Mouse (Mus musculus) regulatory T cell (primary cell): Measurements from ENCODE around the gene Dennd4a.

Experiments
- in situ Hi-C: fragments of 300-600 bp; cut with MboI, MseI; formaldehyde crosslinking; loops from one replicate; pipeline ENCODE4 v1.15.1; 2025; ENCODE audit warnings: high pct_unique_total_duplicates

Dennd4a gene

DNA sequence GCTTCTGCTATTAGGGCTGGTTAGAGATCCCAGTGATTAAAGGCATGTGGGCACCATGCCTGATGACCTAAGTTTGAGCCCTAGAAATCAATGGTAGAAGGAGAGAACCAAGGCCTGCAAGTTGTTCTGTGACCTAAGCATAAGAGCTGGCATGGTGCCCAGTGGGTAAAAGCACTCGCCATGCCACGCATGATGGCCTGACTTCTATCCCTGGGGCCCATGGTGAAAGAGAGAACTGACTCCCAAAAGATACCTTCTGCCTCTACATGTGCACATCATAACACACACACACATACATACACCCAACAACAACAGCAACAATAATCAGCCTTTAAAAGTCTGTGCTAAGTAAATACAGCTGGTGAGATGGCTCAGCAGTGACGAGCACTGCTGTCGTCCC, 102.3 kb downstream of the Dennd4a start:
- in situ Hi-C loops = no loop called here

DNA sequence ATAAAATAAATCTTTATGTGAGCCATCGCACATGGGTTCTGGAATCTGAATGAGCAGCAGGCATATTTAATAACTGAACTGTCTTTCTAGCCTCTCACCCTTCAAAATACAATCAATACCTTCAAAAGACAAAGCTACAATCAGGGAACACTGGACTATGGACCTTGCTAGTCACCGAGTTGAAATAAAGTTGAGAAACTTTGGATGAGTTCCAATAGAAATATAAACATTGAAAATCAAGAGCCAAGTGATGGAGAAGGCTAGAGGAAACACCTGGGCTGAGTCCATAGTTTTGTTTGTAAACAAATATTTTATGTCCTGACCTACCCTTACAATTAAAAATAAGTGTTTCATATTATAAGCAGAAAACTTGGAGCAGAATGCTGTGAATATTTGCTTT, 102.8 kb downstream of the Dennd4a start:
- in situ Hi-C loops = no loop called here

DNA sequence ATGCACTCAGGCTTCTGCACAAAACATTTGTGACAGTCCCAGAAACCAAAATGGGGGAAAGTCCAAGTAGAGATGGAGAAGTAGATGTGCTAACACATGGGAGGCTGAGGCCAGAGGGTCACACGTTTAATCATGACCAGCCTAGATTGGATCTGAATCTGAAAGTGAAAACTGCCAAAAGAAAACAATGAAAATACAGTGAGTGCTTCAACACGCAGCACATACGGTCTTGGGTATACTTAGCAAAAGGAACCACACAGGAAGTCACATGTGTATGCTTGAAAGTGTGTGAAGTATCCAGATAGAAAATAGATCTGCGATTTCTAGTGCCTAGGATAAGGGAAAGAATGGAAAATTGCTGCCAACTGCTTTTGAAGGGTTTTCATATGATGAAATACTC, 103.5 kb downstream of the Dennd4a start:
- in situ Hi-C loops = no loop called here

DNA sequence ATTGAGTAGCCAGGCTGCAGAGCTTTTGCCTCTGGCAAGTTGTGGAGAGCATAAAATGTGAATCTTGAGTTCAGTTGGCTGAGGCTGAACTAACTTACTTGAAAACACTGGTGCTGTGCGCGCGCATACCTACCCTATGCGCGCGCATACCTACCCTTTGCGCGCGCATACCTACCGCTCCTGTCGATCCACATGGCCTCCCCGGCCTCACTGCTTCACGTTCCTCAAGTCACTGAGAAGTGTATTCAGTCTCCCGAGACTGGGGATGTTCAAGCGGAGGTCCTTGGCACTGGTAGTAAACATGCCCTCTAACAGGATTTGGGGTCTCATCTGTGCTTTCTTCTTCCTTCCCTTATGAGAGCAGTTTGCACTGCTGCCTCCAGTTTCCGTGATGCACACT, 107.4 kb downstream of the Dennd4a start:
- in situ Hi-C loops = no loop called here

DNA sequence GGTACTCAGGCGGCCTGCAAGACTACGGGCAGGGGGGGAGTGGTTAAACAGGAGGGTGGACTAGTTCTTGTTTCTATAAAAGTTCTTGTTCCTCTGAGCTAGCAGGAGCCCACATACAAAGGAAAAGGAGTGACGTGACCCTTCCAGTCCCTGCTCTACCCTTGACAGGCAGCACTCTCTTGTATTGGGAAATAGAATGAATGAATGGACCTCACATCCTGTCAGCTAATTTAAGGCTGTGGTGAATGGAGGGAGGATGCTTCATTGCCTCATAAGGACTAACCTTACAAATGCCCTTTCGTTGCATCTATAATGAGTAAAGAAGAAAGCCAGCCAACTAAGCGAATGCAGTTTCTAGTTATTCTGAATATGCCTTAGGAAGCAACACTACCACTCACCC, 114.6 kb downstream of the Dennd4a start:
- in situ Hi-C loops = no loop called here

DNA sequence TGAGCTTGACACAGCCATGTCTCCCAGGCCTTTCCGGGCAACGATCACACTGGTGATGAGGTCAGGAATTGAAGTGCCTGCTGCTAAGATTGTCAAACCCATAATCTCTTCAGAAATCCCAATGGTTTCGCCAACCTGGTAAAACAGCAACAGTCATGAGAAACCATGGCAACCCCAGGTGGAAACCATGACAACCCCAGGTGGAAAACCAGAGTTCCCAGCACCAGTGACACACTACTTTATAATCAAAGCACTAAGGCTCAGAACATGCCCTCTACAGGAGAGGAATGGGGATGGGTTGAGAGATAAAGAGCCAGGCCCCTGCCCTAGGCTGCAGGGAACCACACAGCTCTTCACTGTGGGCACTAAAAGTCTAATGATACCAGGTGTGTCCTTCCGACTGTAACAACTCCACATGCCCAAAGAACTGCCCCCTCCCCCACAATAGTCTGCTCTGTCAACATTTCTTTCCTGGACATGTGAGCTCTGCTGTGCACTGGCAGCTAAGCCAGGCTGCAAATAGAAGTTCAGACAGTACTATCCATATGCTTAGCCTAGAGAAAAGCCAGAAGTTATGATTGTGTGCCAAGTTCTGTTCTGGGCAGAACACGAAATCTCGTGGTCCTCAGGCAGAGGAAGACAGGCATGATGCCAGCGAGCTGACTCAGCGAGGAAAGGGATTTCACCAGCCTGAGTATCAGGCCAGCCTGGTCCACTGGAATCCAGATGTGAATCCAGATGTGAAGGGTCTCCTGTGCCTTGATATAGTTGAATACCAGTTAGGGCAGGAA, 115.3 kb downstream of the Dennd4a start:
- in situ Hi-C loops = no loop called here

DNA sequence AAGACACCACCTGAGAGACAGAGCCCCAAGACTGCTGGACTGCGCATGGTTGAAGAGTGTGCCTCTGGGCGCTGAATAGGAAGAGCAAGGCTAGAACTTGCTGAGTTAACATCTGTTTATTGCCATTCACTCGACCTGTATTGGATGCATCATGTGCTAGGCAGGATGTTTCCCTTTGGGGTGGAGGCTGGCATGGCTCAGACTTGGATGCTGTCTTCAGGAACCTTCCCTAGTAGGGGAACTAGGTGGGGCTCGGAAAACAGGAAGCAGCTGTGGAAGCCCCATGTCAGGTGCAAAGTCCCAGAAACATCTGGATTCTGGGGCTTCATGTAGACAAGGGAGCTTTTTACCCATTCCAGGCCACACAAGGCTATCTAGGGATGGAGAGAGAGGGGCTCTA, 119.1 kb downstream of the Dennd4a start:
- in situ Hi-C loops = no loop called here

DNA sequence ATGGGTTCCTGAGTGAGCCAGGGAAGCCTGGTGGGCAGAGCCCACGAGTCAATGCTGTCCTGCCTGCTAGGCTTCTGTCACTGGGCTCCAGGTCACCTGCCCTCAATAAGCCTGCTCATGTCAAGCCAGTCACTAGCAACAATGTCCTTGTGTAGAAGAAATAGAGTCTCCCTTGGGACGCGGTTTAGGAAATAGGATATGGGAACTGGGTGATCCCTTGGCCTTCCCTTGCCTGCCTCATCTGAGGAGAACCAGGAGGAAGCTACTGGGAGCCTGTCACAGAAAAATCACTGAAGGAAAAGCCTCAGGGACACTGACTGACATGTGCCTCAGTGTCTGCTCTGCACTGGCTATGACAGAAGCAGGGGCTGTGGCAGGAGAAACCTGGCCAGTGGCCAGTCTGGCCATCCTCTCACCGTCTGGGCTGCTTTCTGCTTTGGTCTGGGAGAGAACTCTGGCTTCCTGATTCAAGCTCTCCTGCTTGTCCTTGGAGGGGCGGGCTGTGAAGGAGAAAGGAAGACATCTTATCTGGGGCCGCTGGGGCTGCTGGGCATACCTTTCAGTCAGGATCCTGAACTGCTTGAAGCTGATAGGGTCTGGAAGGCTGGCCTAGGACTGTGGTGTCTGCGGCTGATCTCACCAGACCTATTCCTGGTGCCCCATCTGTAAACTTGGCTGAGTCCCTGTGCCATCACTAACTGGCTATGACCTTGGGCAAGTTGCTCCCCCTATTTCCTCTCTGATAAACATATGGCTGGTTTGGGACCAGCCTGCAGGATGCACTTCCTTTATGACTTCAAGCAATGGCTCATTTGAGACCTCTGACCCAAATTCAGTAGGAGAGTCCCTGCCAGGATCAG, 120.8 kb downstream of the Dennd4a start:
- in situ Hi-C loops = no loop called here

DNA sequence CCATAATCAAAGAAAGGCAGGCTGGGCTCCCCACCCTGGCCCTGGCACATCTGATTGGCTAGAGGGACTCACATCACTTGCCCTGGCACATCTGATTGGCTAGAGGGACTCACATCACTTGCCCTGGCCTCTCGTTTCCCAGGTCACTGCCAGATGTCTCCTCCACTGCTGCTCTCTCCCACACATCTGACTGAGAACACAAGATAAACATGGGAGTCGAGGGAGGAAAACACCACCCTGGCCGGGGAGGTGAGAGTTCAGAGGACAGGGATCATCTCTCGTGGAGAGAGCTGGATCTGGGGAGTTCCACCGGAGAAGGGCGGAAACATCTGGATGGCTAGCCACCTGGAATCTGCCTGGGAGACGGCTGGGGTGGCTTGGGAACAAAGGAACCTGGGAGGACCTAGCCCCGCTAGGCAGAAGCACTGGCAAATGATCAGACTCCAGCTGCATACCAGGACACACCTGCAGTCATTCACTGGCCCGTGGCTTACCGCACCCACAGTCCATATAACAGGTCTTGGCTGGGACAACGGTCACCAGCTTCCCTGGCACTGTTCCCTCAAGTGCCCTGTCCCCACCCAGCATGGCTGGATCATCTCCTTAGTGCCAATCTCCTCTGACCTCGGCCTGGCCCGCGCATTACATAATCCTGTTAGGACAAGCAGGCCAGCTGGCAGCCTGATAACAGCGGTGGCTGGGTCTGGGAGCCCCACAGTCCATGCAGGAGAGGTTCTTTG, 123.0 kb downstream of the Dennd4a start:
- in situ Hi-C loops = no loop called here

DNA sequence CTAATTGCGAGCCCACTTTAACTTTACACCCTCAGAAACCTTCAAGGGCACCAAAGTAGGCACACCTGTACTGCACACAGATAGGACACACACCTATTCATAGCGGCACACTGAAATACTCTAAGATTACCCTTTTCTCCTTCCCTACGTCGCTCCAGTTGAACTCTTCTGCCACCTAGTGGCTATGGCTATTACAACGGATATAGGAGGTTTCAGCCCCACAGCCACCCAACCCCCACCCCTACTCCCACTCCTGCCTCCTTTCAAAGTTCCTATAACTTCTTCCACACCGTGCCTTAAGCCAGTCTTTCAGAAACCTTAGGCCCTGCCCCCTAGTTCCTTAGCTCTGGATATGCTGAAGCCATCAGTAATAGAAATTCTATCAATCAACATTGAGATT, 125.4 kb downstream of the Dennd4a start:
- in situ Hi-C loops = no loop called here

DNA sequence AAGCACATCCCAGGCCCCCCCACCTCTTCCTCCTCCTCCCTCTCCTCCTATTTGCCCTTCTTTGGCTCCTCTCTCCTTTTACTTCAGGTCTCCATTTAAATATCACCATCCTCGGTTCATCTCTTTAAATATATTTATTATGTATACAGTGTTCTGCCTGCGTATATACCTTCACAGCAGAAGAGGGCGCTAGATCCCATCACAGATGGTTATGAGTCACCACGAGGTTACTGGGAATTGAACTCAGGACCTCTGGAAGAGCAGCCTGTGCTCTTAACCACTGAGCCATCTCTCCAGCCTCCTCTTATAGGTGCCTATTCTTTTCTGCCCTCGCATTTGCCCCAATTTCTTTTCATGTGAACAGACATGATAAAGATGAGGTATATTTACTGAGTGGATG, 126.4 kb downstream of the Dennd4a start:
- in situ Hi-C loops = no loop called here

DNA sequence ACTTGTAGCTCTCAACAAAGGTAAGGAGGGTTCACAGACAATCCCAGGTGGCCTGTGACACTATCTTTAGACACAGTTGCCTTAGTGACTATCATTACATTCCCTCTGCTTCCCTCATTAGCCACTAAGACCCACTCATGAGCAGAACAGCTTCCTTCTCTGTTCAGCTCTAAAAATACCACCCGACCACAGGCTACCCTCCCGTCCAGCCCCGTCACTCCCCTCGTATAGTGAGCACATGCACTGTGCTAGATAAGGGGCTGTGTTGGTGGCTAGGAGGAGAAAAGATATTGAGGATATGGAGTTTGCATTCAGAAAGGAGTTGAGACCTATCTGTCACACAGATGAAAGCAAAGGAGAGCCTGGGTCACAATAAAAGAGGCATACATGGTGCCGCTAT, 127.4 kb downstream of the Dennd4a start:
- in situ Hi-C loops = no loop called here

DNA sequence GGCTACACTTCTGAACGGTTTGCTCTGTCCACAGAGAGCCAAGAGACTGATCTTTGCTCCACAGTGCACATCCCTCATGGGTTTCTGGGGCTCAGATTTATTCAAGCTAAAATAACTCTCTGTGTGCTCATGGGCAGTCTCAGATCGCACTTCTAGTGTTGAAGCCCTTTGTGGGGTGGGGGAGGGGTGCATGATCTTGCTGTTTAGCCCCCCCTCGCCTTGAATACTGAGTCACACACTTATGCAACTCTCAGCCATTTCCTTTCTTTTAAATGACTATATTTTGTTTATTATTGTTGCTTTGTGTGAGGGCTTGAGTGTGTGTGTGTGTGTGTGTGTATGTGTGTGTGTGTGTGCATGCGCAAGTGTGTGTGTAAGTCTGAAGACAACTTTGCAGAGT, 128.1 kb downstream of the Dennd4a start:
- in situ Hi-C loops = no loop called here

DNA sequence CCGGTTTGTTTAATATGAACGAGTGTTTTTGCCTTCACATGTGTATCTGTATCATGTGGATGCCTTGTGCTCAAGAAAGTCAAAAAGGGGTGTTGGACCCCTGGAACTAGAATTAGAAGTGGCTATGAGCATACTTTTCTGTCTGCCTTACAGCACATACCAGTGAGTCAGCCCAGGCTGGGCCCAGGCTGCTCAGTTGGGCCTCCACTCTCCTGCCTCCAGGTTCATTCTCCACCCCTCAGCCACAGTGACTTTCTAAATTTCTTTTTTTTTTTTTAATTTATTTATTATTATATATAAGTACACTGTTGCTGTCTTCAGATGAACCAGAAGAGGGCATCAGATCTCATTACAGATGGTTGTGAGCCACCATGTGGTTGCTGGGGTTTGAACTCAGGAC, 128.7 kb downstream of the Dennd4a start:
- in situ Hi-C loops = no loop called here

DNA sequence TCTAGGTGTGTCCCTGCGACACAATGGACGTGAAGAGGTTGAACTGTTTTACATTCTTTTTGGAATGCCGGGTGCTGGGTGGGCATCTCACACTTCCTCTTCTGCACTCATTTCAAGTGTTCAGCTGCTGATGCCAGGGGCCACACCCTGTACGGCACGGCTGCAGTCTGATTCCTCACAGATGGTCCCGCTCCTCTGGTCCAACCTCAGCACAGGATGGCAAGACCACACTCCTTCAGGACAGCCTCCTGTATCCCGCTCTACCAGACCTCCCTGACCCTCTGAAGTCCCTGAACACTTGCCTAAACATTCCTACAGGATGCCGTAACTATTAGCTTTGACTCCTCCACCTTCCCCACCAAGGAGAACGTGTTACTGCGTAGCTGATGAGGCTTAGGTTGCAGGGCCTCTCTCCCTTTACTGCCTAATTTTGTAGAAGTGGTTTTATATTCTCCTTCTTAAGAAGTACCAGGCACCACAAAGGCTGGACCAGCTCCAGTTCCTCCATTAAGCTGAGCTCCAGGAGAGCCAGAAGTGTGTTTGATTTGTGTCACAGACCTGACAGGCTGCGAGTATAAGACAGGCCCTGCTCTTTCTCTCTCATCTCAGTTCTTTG, 129.7 kb downstream of the Dennd4a start:
- in situ Hi-C loops = no loop called here

DNA sequence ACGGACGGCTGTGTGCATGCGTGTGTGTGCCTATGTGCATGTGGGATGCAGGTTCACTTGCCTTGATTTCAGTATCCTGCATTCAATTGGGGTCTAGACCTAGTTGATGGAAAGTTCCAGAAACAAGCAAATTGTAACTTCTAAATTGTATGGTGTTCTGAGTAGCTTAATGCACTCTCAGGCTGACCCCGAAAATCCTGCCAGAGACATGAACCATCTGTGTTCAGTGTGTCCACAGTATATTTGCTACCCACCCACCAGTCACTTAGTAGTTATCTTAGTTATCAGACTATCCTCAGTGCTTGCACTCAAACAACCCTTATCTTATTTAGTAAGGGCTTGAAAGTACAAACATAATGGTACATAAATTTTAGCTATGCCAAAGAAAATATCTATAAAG, 130.5 kb downstream of the Dennd4a start:
- in situ Hi-C loops = no loop called here

DNA sequence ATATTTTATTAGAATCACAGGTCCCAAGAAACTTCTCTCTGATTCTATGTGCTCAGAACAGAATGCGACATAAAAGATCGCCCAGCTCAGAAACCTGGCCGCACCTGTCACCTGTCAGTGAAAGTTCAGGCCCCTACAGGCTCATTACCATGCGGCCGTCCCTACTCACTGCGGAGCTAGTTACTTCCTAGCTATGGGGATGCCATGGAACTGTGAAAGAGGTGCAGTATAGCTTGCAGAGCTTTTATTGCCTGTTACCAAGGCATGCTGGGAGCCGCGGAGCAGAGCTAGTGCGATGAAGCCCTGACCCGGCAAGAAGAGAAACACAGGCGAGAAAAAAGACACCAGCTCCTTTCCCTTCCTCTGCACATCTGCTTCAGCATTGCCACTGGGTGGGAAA, 132.9 kb downstream of the Dennd4a start:
- in situ Hi-C loops = no loop called here

DNA sequence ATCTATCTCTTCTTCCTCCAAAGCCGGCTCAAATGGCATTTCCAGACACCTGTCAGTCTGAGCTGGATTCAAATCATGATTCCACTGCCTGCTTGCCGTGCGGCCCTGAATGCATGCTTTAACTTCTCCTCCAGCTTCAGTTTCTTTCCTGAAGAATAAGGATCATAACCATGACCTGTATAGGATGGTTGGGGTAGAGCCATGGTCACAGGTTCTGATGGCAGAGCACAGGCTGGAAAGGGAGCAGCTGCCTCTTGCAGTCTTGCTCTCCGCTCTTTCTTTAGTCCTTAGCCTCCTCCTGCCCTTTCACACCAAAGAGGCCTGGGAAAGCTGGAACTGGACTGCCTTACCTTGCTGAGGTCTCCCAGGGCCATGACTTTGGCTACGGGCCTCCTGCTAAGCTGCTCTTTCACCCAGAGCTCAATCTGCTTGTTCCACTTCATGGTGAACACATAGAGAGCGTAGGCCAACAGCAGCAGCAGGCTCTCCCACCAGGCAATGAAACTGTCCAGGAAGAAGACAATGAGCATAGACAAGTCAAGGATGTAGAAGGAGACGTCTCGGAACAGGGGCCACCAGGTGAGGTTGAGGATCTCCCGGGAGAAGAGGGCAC, 136.4 kb downstream of the Dennd4a start:
- in situ Hi-C loops = no loop called here

DNA sequence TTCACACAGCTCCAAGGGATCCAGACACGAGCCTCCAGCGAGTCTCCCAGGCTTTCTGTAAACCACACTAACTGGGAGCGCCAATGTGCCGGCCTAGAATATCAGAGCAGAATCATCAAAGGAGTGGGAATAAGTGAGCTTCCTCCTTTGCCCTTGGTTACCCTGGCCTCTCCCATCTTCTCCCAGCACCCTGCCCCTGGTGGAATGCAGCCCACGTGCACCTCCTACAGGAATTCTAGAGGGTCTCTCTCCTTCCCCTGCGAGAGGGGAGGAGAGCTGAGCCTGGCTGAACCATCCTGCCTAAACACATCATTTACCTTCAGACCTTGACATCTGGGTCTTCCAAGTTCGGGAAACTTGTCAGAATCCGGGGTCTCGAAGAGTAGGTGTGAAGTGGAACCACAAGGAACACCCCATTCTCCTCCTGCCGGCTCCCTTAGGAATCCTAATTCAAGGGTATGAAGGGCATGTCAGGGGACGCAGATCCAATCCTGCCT, 140.1 kb downstream of the Dennd4a start, which contains the start of gene Slc24a1:
TSS of gene Slc24a1 (minus strand) at position 447 of the 497 bp plus-strand sequence.
- in situ Hi-C loops = no loop called here

DNA sequence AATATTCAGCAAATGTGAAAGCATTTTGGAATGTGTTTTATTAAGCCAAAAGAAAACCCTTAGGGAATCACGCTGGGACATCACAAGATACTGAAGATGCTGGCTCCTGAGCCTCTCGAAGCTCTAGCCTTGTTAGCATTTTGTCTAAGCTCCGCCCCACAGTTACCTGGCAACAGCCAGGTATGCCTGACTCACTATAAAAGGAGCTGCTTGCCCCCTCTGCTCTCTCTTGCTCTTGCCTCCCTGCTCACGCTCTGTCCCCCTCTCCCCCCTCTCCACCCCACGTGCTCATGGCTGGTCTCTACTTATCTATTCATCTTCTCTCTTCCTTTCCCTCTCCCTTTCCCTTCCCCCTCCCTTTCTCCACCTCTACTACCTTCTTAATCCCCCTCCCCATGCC, 140.9 kb downstream of the Dennd4a start:
- in situ Hi-C loops = no loop called here

DNA sequence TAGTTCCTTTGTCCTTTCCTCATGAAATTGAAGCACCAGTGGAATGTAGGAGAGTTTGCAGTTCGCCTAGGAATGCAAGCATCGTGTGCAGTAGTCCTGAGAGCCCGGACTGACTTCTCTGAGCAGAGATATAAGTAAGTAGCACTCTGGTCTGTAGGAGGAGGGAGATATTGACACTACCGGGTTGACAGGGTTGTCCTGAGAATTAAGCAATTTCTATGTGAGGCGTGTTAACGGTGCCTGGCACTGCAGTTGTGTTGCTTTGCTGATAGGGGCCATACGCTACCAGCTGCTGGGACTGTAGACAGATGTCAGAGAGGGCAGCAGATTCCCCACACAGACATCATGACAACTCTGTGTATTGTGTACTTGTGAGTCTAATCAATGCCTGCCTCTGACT, 142.1 kb downstream of the Dennd4a start:
- in situ Hi-C loops = no loop called here
